Mouse (Mus musculus) ES-E14 (cell line): Measurements from ENCODE around the gene Tmem232. TPM values are rescaled to one million over a fixed set of nuclear protein-coding genes. Genes with fewer than 3 reads are reported as not detected.
A peak's percentile ranks its signal among the peaks of the same experiment; 100 is the strongest.
"Not testable (repeated sequence)": the region's sequence is repeated elsewhere in the genome, so short reads cannot be mapped to it uniquely, and the experiment has no call there.

Experiments
- DNase-seq: peaks from one replicate; pipeline ENCODE4 v3.0.0-alpha.2; 2013; ENCODE audit warnings: low read depth, low spot score
- H3K27ac ChIP-seq: 2 replicates; pipeline ENCODE4 v1.5.1; 2012; ENCODE audit warnings: low read depth, mild to moderate bottlenecking, low read length, moderate library complexity, mixed read lengths; ENCODE audit not compliant: poor library complexity, insufficient read depth, severe bottlenecking
- H3K36me3 ChIP-seq: 2 replicates; pipeline ENCODE4 v1.6.1; 2012; ENCODE audit warnings: mild to moderate bottlenecking, low read length, moderate library complexity, mixed read lengths; ENCODE audit not compliant: control insufficient read depth, poor library complexity, insufficient read depth, severe bottlenecking
- H3K4me1 ChIP-seq, 2 experiments: fragments of 150-350 bp in 1 of 2; sonication (generic) in 1 of 2; 2 replicates each; pipeline ENCODE4 v1.6.1; 2012; ENCODE audit warnings: low read length in 2 of 2, mild to moderate bottlenecking in 1 of 2, mixed read lengths in 1 of 2; ENCODE audit not compliant: control insufficient read depth in 2 of 2, insufficient read depth in 2 of 2, poor library complexity in 1 of 2
- H3K4me3 ChIP-seq, 2 experiments: fragments of 150-350 bp in 1 of 2; sonication (generic) in 1 of 2; 2 replicates each; pipeline ENCODE4 v1.5.1; 2012; ENCODE audit warnings: low read length in 2 of 2, low read depth in 1 of 2, mild to moderate bottlenecking in 1 of 2, mixed read lengths in 1 of 2; ENCODE audit not compliant: insufficient read depth in 1 of 2, poor library complexity in 1 of 2, severe bottlenecking in 1 of 2
- H3K9ac ChIP-seq: 2 replicates; pipeline ENCODE4 v1.6.1; 2012; ENCODE audit warnings: low read depth, mild to moderate bottlenecking, low read length, mixed read lengths; ENCODE audit not compliant: poor library complexity, insufficient read depth, severe bottlenecking
- H3K9me3 ChIP-seq: fragments of 150-350 bp; sonication (generic); 2 replicates; pipeline ENCODE4 v1.6.1; 2012; ENCODE audit warnings: low read depth, mild to moderate bottlenecking, low read length; ENCODE audit not compliant: control insufficient read depth, insufficient read depth
- CHD2 ChIP-seq: IDR thresholded peaks from 2 replicates; pipeline ENCODE4 v1.6.1; 2014; ENCODE audit warnings: mild to moderate bottlenecking, low read depth, low read length, inconsistent platforms
- HCFC1 ChIP-seq: IDR thresholded peaks from 2 replicates; pipeline ENCODE4 v1.6.1; 2012; ENCODE audit warnings: low read length, inconsistent platforms, borderline replicate concordance; ENCODE audit not compliant: insufficient read depth
- MAFK ChIP-seq: IDR thresholded peaks from 2 replicates; pipeline ENCODE4 v1.6.1; 2014; ENCODE audit warnings: mild to moderate bottlenecking, low read depth, low read length, inconsistent platforms; ENCODE audit not compliant: insufficient read depth
- ZC3H11A ChIP-seq: IDR thresholded peaks from 2 replicates; pipeline ENCODE4 v1.6.1; 2012; ENCODE audit warnings: low read depth, mild to moderate bottlenecking, inconsistent platforms, low read length, borderline replicate concordance
- ZNF384 ChIP-seq: IDR thresholded peaks from 2 replicates; pipeline ENCODE4 v1.6.1; 2012; ENCODE audit warnings: low read depth, low read length, inconsistent platforms
- in situ Hi-C, 2 experiments: fragments of 600-800 bp; cut with MboI; formaldehyde crosslinking; loops; one replicate each; pipeline ENCODE4 v1.15.1; 2025; ENCODE audit warnings: low sequenced_read_pairs in 2 of 2, inconsistent platforms in 1 of 2; ENCODE audit not compliant: unreplicated experiment in 2 of 2
- total RNA-seq: library from RNA; depleted of rRNA; stranded (reverse); fragments of 300-350 nt; gene quantifications from 2 replicates; pipeline ENCODE4 v1.2.3, GENCODE M21; 2012

Gene Tmem232
- total RNA-seq, 1 experiment = 0.09 TPM

DNA sequence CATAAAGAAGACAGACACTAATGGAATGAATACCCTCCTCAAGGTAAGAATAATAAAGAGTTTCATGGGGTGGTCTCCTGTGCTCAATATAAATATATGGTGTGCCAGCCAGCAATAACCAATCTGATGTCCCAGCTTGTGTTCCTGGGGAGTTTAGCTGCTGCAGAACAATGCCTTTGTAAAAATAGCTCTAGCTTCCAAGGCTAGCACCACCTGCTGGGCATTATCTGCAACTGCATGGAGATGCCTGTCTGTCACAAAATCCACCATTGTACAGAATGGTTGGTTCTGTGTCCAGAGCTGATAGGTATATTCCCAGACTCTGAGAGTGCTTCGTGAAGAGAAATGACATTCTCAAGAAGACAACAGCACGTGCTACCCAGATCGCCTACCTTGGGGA lies 4.4 kb downstream of the Tmem232 start:
- TF ChIP-seq ZC3H11A = peak; percentile 48
- TF ChIP-seq MAFK = no peak
- no peaks in the 10 kb centered on the region for H3K9me3 ChIP-seq
- H3K36me3 ChIP-seq = no peaks in the 10 kb centered on the region
- H3K9ac ChIP-seq = no peak overlapping the region
- H3K4me3 ChIP-seq = no peak overlapping the region
- H3K4me1 ChIP-seq = no peaks in the 10 kb centered on the region; a peak in 1 of 4 replicates
- in situ Hi-C loops = no loop called here
- peak; percentile 51 for DNase-seq
- no peak overlapping the region for H3K27ac ChIP-seq

GRCm38 (mm10) chr17:65532381-65532780 lies 8.2 kb downstream of the Tmem232 start:
- H3K9ac ChIP-seq, DNase-seq, H3K27ac ChIP-seq, H3K36me3 ChIP-seq, H3K9me3 ChIP-seq, H3K4me3 ChIP-seq, in situ Hi-C loops, H3K4me1 ChIP-seq: not testable (repeated sequence)

DNA sequence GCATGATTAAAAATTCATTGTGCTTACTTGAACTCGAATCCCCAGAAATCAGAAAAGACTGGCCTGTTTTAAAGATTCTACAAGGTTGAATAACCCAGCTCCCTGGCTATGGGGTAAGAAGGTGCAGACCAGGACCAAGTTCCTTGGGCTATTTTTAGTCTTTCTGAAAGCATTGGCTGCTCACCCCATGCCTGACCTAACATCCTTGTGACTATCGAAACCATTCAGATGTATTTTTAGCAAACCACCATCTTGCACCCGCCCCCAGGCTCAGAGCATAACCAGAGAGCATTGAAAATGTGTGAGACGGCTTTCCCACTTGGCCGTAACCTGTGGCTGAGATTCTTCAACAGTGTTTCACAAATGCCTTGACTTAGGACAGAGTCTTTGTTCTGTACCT lies 13.1 kb downstream of the Tmem232 start:
- no peak for TF ChIP-seq ZC3H11A
- TF ChIP-seq HCFC1 = no peak
- no peak for TF ChIP-seq CHD2
- no peak for TF ChIP-seq MAFK
- TF ChIP-seq ZNF384 = no peak
- Histone ChIP-seq H3K36me3 (no peaks in the 10 kb centered on the region), H3K9ac (no peak overlapping the region), H3K27ac (no peak overlapping the region), H3K9me3 (no peaks in the 10 kb centered on the region), H3K4me3 (no peak overlapping the region), H3K4me1 (no peaks in the 10 kb centered on the region)
- DNase-seq = no peak
- in situ Hi-C loops = no loop called here

DNA sequence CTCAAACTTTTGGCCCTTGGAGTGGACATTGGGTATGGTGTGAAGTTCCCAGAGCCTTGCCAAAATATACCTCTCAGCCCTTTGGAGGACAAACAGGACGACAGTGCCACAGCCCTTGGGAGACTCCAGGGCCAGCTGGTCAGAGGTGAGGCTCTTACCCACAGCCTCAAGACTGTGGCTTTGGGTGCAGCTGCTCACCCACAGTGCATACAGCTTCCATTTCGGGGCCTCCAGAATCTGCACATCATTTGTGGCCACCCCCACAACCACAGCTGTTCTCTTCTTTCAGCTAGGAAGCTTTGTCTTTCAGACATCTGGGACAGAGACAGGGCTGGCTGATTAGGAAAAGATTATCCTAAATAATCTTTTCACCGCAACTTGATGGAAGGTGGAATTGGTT lies 27.1 kb downstream of the Tmem232 start:
- in situ Hi-C loops = no loop called here
- no peak for DNase-seq
- no peaks in the 10 kb centered on the region for H3K9me3 ChIP-seq
- no peak overlapping the region for H3K9ac ChIP-seq
- H3K36me3 ChIP-seq = no peaks in the 10 kb centered on the region
- no peak overlapping the region for H3K27ac ChIP-seq
- TF ChIP-seq ZC3H11A (no peak), ZNF384 (no peak), HCFC1 (no peak), MAFK (no peak), CHD2 (no peak)
- no peak overlapping the region for H3K4me3 ChIP-seq
- H3K4me1 ChIP-seq = no peaks in the 10 kb centered on the region

DNA sequence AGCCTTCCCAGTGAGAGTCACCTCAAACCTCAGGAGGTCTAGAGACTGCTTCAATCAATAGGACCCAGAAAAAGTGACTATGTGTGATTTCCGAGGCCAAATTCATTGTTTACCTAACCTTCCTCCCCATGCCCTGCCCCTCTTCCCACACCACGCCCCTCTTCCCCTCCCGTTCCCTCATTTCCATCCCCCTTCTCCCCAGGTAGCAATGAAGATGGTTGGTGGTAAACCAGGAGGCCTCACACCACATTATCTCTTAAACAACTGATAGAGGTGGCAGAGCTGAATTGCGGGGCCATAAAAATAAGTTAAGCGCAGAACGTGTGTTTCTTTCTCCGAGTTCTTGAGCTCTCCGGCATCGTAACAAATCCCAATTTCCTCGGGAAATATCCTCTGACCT lies 55.9 kb downstream of the Tmem232 start:
- no peak overlapping the region for H3K27ac ChIP-seq
- H3K36me3 ChIP-seq = no peaks in the 10 kb centered on the region
- in situ Hi-C loops = no loop called here
- no peak overlapping the region for H3K4me3 ChIP-seq
- no peak for DNase-seq
- no peak overlapping the region for H3K9ac ChIP-seq
- H3K9me3 ChIP-seq = no peaks in the 10 kb centered on the region
- H3K4me1 ChIP-seq = no peaks in the 10 kb centered on the region
- TF ChIP-seq MAFK (no peak), ZNF384 (no peak), ZC3H11A (no peak), HCFC1 (no peak), CHD2 (no peak)

GRCm38 (mm10) chr17:65476747-65477146 lies 63.8 kb downstream of the Tmem232 start:
- H3K9ac ChIP-seq = no peak overlapping the region
- H3K36me3 ChIP-seq = no peaks in the 10 kb centered on the region
- no peaks in the 10 kb centered on the region for H3K9me3 ChIP-seq
- TF ChIP-seq HCFC1 (no peak), MAFK (no peak), ZC3H11A (no peak)
- H3K4me1 ChIP-seq = no peaks in the 10 kb centered on the region
- no peak overlapping the region for H3K27ac ChIP-seq
- in situ Hi-C loops = no loop called here
- no peak for DNase-seq
- H3K4me3 ChIP-seq = no peak overlapping the region
